34 mouse cellular contexts compared by ENCODE assay signal in genomic region chr2:163803838-163804237, GRCm38 (mm10). TPM values are rescaled to one million over a fixed set of nuclear protein-coding genes. Genes with fewer than 3 reads are reported as not detected.
A peak's percentile ranks its signal among the peaks of the same experiment; 100 is the strongest.
DNase-seq lines count a peak whose midpoint lies in the region; ATAC-seq and TF ChIP-seq lines count a peak whose summit lies in the region.
"Had no signal": no experiment of that assay in that cellular context is flagged by ENCODE, and none has a peak within 500 bp of the region (broad histone marks: within the 10 kb centered on the region; RNA-seq: fewer than 3 reads in every experiment).

No protein-coding gene starts in this region.

- peaks cover 10% of the 10 kb centered on the region for H3K4me1 ChIP-seq in liver, postnatal 0 days (ENCODE audit: insufficient read depth)
- H3K4me1 ChIP-seq in liver, embryonic 11.5 days (replicated peaks; ENCODE audit: control insufficient read depth, insufficient read depth, low read length), result no peaks in the 10 kb centered on the region
- no peaks in the 10 kb centered on the region for H3K4me1 ChIP-seq in midbrain, embryonic 11.5 days (ENCODE audit: control insufficient read depth, insufficient read depth, low read length)
- no peaks in the 10 kb centered on the region for H3K4me1 ChIP-seq in midbrain, embryonic 10.5 days
- H3K4me1 ChIP-seq: forebrain, embryonic 12.5 days; forebrain, embryonic 15.5 days; hindbrain, embryonic 10.5 days; hindbrain, embryonic 13.5 days had no signal

- no peak overlapping the region for H3K4me3 ChIP-seq in liver, postnatal 0 days (ENCODE audit: low read depth, low read length)
- H3K4me3 ChIP-seq in liver, embryonic 11.5 days (ENCODE audit: low read depth, low read length), result no peak overlapping the region
- no peak overlapping the region for H3K4me3 ChIP-seq in midbrain, embryonic 11.5 days (ENCODE audit: low read depth, low read length)
- H3K4me3 ChIP-seq in midbrain, embryonic 10.5 days, result no peak overlapping the region
- H3K4me3 ChIP-seq: embryonic facial prominence, embryonic 12.5 days; embryonic facial prominence, embryonic 15.5 days; erythroblast, embryonic 14.5 days; forebrain, embryonic 12.5 days; forebrain, embryonic 15.5 days; heart, embryonic 12.5 days; heart, embryonic 15.5 days; hindbrain, embryonic 10.5 days; hindbrain, embryonic 13.5 days had no signal

- no peak for TF ChIP-seq CTCF in liver, postnatal 0 days (IDR thresholded peaks at IDR 0.05; ENCODE audit: low read depth)

- H3K36me3 ChIP-seq in liver, postnatal 0 days (replicated peaks; ENCODE audit: insufficient read depth, low read length), result no peaks in the 10 kb centered on the region
- H3K36me3 ChIP-seq in liver, embryonic 11.5 days (ENCODE audit: control insufficient read depth, insufficient read depth, low read length), result no peaks in the 10 kb centered on the region
- H3K36me3 ChIP-seq in midbrain, embryonic 11.5 days (ENCODE audit: control insufficient read depth, insufficient read depth, low read length), result no peaks in the 10 kb centered on the region
- H3K36me3 ChIP-seq in midbrain, embryonic 10.5 days, result no peaks in the 10 kb centered on the region
- H3K36me3 ChIP-seq: embryonic facial prominence, embryonic 12.5 days; embryonic facial prominence, embryonic 15.5 days; forebrain, embryonic 12.5 days; forebrain, embryonic 15.5 days; heart, embryonic 12.5 days; heart, embryonic 15.5 days; hindbrain, embryonic 10.5 days; hindbrain, embryonic 13.5 days had no signal

- H3K4me2 ChIP-seq in liver, postnatal 0 days (ENCODE audit: low read depth, low read length), result no peak overlapping the region; the same call in 1 of the 2 replicates
- no peak overlapping the region for H3K4me2 ChIP-seq in liver, embryonic 11.5 days
- no peak overlapping the region for H3K4me2 ChIP-seq in midbrain, embryonic 11.5 days
- H3K4me2 ChIP-seq: embryonic facial prominence, embryonic 12.5 days; embryonic facial prominence, embryonic 15.5 days; forebrain, embryonic 12.5 days; forebrain, embryonic 15.5 days; heart, embryonic 12.5 days; heart, embryonic 15.5 days; hindbrain, embryonic 13.5 days had no signal

- 0 out of 2 replicates have a peak, but pooled peaks have one; percentile 27 for ATAC-seq in liver, postnatal 0 days
- no peak for ATAC-seq in liver, embryonic 11.5 days (replicated peaks; ENCODE audit: low FRiP score)
- ATAC-seq in midbrain, embryonic 11.5 days (ENCODE audit: low FRiP score), result no peak
- peak; percentile 50 for ATAC-seq in monocyte, adult 5-6 weeks (replicated peaks; ENCODE audit: insufficient number of reproducible peaks, low FRiP score, low TSS enrichment, poor library complexity, severe bottlenecking)
- ATAC-seq: CD4-positive, CD25-positive, alpha-beta regulatory T cell, adult 4 months; forebrain, embryonic 15.5 days; hindbrain, embryonic 16.5 days; Patski had no signal

- no peaks in the 10 kb centered on the region for H3K9me3 ChIP-seq in liver, postnatal 0 days (ENCODE audit: low read length)
- no peaks in the 10 kb centered on the region for H3K9me3 ChIP-seq in liver, embryonic 11.5 days (ENCODE audit: control insufficient read depth, low read length)
- no peaks in the 10 kb centered on the region for H3K9me3 ChIP-seq in midbrain, embryonic 11.5 days (ENCODE audit: control insufficient read depth, low read length)
- no peaks in the 10 kb centered on the region for H3K9me3 ChIP-seq in midbrain, embryonic 10.5 days (replicated peaks)
- H3K9me3 ChIP-seq: embryonic facial prominence, embryonic 12.5 days; embryonic facial prominence, embryonic 15.5 days; forebrain, embryonic 12.5 days; forebrain, embryonic 15.5 days; heart, embryonic 12.5 days; heart, embryonic 15.5 days; hindbrain, embryonic 10.5 days; hindbrain, embryonic 13.5 days had no signal

- H3K9ac ChIP-seq in liver, postnatal 0 days (replicated peaks), result no peak overlapping the region
- no peak overlapping the region for H3K9ac ChIP-seq in liver, embryonic 11.5 days (ENCODE audit: low read depth, low read length)
- H3K9ac ChIP-seq in midbrain, embryonic 11.5 days (ENCODE audit: low read length), result no peak overlapping the region
- H3K9ac ChIP-seq: embryonic facial prominence, embryonic 12.5 days; embryonic facial prominence, embryonic 15.5 days; forebrain, embryonic 12.5 days; forebrain, embryonic 15.5 days; heart, embryonic 12.5 days; heart, embryonic 15.5 days; hindbrain, embryonic 13.5 days had no signal

- no peak overlapping the region for H3K27ac ChIP-seq in liver, postnatal 0 days (ENCODE audit: low read depth)
- no peak overlapping the region for H3K27ac ChIP-seq in liver, embryonic 11.5 days (ENCODE audit: low read depth, low read length)
- H3K27ac ChIP-seq in midbrain, embryonic 11.5 days (ENCODE audit: low read depth, low read length), result no peak overlapping the region
- H3K27ac ChIP-seq in midbrain, embryonic 10.5 days (replicated peaks), result no peak overlapping the region
- H3K27ac ChIP-seq: embryonic facial prominence, embryonic 12.5 days; embryonic facial prominence, embryonic 15.5 days; forebrain, embryonic 12.5 days; forebrain, embryonic 15.5 days; heart, embryonic 15.5 days; hindbrain, embryonic 10.5 days; hindbrain, embryonic 13.5 days had no signal

- DNase-seq in liver, postnatal 0 days, result no peak
- no peak for DNase-seq in liver, embryonic 11.5 days (ENCODE audit: low spot score)
- DNase-seq in midbrain, embryonic 11.5 days (ENCODE audit: low spot score, missing footprints), result peak; percentile 45
- no peak for DNase-seq in midbrain, embryonic 10.5 days (ENCODE audit: low spot score)
- no peak for DNase-seq in right cerebral cortex, postnatal 36 days (ENCODE audit: low spot score in 2 of 2)
- no peak for DNase-seq in cerebellum, adult 9-11 months
- DNase-seq: adrenal gland, postnatal 10 days; adrenal gland, postnatal 36 days; cerebellum, adult 18-20 months; cerebellum, adult 9-10 months; cerebellum, postnatal 25 days; gastrocnemius, postnatal 25 days; heart, adult 18-20 months; heart, postnatal 10 days; heart, postnatal 36 days had no signal

- no peak for TF ChIP-seq EP300 in liver, postnatal 0 days (IDR thresholded peaks at IDR 0.05; ENCODE audit: low read depth)

- whole genome bisulfite sequencing in liver, postnatal 0 days (ENCODE audit: insufficient replicate concordance), result 39% methylated on average over 5 of the region's 5 CpGs
- 56% methylated on average over 5 of the region's 5 CpGs for WGBS in liver, embryonic 11.5 days
- WGBS in midbrain, embryonic 11.5 days, result 78% methylated on average over 5 of the region's 5 CpGs
- WGBS in midbrain, embryonic 10.5 days, result 85% methylated on average over 5 of the region's 5 CpGs

- no peaks in the 10 kb centered on the region for H3K27me3 ChIP-seq in liver, postnatal 0 days (ENCODE audit: insufficient read depth, low read length)
- no peaks in the 10 kb centered on the region for H3K27me3 ChIP-seq in liver, embryonic 11.5 days (replicated peaks; ENCODE audit: control insufficient read depth, insufficient read depth, low read length)
- no peaks in the 10 kb centered on the region for H3K27me3 ChIP-seq in midbrain, embryonic 11.5 days (ENCODE audit: control insufficient read depth, insufficient read depth, low read length)
- H3K27me3 ChIP-seq in midbrain, embryonic 10.5 days (ENCODE audit: low read depth, poor library complexity, severe bottlenecking), result no peaks in the 10 kb centered on the region
- H3K27me3 ChIP-seq: embryonic facial prominence, embryonic 12.5 days; embryonic facial prominence, embryonic 15.5 days; forebrain, embryonic 12.5 days; forebrain, embryonic 15.5 days; Patski had no signal

RNA-seq across cellular contexts. Expression of gene Ccn5, which starts 16.8 kb away (rescaled TPM):
- polyA plus RNA-seq in liver, postnatal 0 days (2015; fragmentation: Nextera tagmentation; extraction: Ambion mirVana), result 0.06 TPM in 1 of 2 replicates, not detected in the other
- polyA plus RNA-seq in liver, embryonic 11.5 days (2014; fragmentation: Nextera tagmentation; extraction: Ambion mirVana), result not detected in 2 replicates
- polyA plus RNA-seq in midbrain, embryonic 11.5 days (2014; fragmentation: Nextera tagmentation; extraction: Ambion mirVana), result 0.40 and 0.54 TPM in 2 replicates
- polyA plus RNA-seq in midbrain, embryonic 10.5 days (2016; fragmentation: Nextera tagmentation; extraction: Ambion mirVana), result 0.39 and 0.60 TPM in 2 replicates
- not detected in 3 replicates for total RNA-seq in monocyte, adult 5-6 weeks (2017)
- total RNA-seq: common myeloid progenitor, adult 5-6 weeks had no signal
- polyA plus RNA-seq: CD4-positive, CD25-positive, alpha-beta regulatory T cell, adult 4 months; erythroblast, embryonic 14.5 days had no signal

RNA-seq across cellular contexts. Expression of gene Kcnk15, which starts 49.6 kb away (rescaled TPM):
- polyA plus RNA-seq in liver, postnatal 0 days (2015; fragmentation: Nextera tagmentation; extraction: Ambion mirVana), result not detected in 2 replicates
- not detected in 2 replicates for polyA plus RNA-seq in liver, embryonic 11.5 days (2014; fragmentation: Nextera tagmentation; extraction: Ambion mirVana)
- not detected in 2 replicates for polyA plus RNA-seq in midbrain, embryonic 11.5 days (2014; fragmentation: Nextera tagmentation; extraction: Ambion mirVana)
- not detected in 2 replicates for polyA plus RNA-seq in midbrain, embryonic 10.5 days (2016; fragmentation: Nextera tagmentation; extraction: Ambion mirVana)
- not detected in 3 replicates for total RNA-seq in monocyte, adult 5-6 weeks (2017)
- total RNA-seq: adrenal gland, adult 18-20 months; adrenal gland, postnatal 10 days; adrenal gland, postnatal 36 days; common myeloid progenitor, adult 5-6 weeks; ES-E14; gastrocnemius, adult 8-10 months; gastrocnemius, postnatal 25 days; heart, adult 18-20 months; heart, postnatal 10 days; heart, postnatal 36 days had no signal
- polyA plus RNA-seq: C2C12; CD4-positive, CD25-positive, alpha-beta regulatory T cell, adult 4 months; embryonic facial prominence, embryonic 12.5 days; embryonic facial prominence, embryonic 15.5 days; erythroblast, embryonic 14.5 days; forebrain, embryonic 12.5 days; forebrain, embryonic 15.5 days; gonadal fat pad, adult 2 months; heart, embryonic 12.5 days; heart, embryonic 15.5 days; hindbrain, embryonic 10.5 days; hindbrain, embryonic 13.5 days; Patski had no signal

RNA-seq across cellular contexts. Expression of gene Ada, which starts 53.8 kb away (rescaled TPM):
- polyA plus RNA-seq in liver, postnatal 0 days (2015; fragmentation: Nextera tagmentation; extraction: Ambion mirVana), result 2.7 TPM in 2 replicates
- polyA plus RNA-seq in liver, embryonic 11.5 days (2014; fragmentation: Nextera tagmentation; extraction: Ambion mirVana), result 10.2 and 11.3 TPM in 2 replicates
- 5.6 and 6.1 TPM in 2 replicates for polyA plus RNA-seq in midbrain, embryonic 11.5 days (2014; fragmentation: Nextera tagmentation; extraction: Ambion mirVana)
- 9.1 and 10.0 TPM in 2 replicates for polyA plus RNA-seq in midbrain, embryonic 10.5 days (2016; fragmentation: Nextera tagmentation; extraction: Ambion mirVana)
- total RNA-seq in monocyte, adult 5-6 weeks (2017), result 2.3 to 4.2 TPM (median 3.8 TPM) in 3 replicates

Comparison
In these comparisons a context has a peak if more than half of its experiments do, and no peak if none do; other contexts are left out.
1. ATAC-seq: peak in liver, postnatal 0 days (single experiment) and monocyte, adult 5-6 weeks (single experiment); none in liver, embryonic 11.5 days (single experiment) and midbrain, embryonic 11.5 days (single experiment).